Mouse (Mus musculus) left cerebral cortex, adult 2 months (tissue): ENCODE data around the gene Bcl2. TPM values are rescaled to one million over a fixed set of nuclear protein-coding genes. Genes with fewer than 3 reads are reported as not detected.

Source experiments
- DNase-seq, 2 experiments: peaks; one replicate each; pipeline ENCODE4 v3.0.0; 2021 to 2022; ENCODE audit warnings: low spot score in 2 of 2, mixed read lengths in 1 of 2; ENCODE audit errors: extremely low spot score in 1 of 2
- H3K27ac ChIP-seq: fragments of 200-600 bp; 2 replicates; pipeline ENCODE4 v1.8.1; 2022
- H3K4me3 ChIP-seq: fragments of 200-600 bp; 2 replicates; pipeline ENCODE4 v1.8.1; 2022
- CTCF ChIP-seq: fragments of 200-600 bp; IDR thresholded peaks from 2 replicates; pipeline ENCODE4 v1.8.1; 2022; ENCODE audit warnings: antibody characterized with exemption, mild to moderate bottlenecking, moderate library complexity
- intact Hi-C: fragments of 180-260 bp; cut with DNase I; formaldehyde crosslinking; loops from one replicate; pipeline ENCODE4 v1.15.1; 2025
- microRNA-seq, 2 experiments: library from miRNA; unstranded; fragments of <30 nt; microRNA quantifications; one replicate each; pipeline ENCODE4 v1.2.0; 2021
- total RNA-seq, 2 experiments: library from RNA; stranded (reverse); gene quantifications; 2 replicates each; pipeline ENCODE4 v1.2.3; 2021

Gene Bcl2
- total RNA-seq, 2 experiments from 2014 or later: 14.5 to 17.5 TPM

DNA sequence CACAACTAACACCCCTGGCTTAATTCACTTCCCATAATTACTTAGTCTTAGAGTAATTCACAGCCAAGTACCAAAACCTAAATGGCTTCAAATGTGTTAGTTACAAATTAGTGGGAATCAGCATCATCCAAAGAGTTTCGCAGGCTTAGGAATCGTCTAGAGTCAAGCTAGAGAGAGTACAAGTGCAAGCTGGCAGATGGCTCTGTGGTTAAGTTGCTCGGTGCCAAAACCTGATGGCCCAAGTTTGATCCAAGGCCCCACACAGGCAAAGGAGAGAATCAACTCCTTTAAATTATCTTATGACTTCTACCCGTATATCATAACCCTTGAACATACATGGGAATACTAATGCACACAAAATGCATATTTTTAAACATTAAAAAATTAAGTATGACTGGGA is 210.7 kb downstream of the Bcl2 start:
- intact Hi-C loops: no loop called here
- Histone ChIP-seq H3K27ac (no peak overlapping the region), H3K4me3 (no peak overlapping the region)
- DNase-seq: no peak
- no peak for TF ChIP-seq CTCF

DNA sequence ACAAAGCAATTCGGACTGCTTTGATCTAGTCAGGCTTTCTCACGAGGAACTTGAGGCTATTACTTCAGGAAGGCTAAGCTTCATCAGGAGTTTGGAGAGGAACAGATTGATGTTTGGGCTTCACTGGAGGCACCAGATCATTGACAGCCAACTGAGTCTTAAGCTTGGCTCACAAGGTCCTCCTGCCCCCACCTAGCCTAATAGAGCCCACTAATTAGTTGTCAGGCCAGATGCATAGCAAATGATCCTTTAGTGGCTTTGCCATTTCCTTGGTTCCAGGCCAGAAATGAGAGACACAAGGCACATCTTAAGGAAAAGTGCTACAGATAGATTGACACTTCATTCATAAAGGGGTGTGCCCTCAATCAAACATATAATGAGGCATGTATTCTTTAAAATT is 216.1 kb downstream of the Bcl2 start:
- H3K27ac ChIP-seq: no peak overlapping the region
- H3K4me3 ChIP-seq: no peak overlapping the region
- TF ChIP-seq CTCF: no peak
- intact Hi-C loops: loop anchor here (5.0 kb wide), 1 partner anchor 46 kb away; no protein-coding TSS in a partner anchor
- no peak for DNase-seq

Small RNAs within 50 kb of the gene (microRNA-seq; reads per million reads assigned to microRNA genes)
- gene Mir3473f: 0 reads per million in 2 experiments

Other genes starting within 250 kb of the Bcl2 start
- gene Kdsr, start 45.5 kb upstream of the Bcl2 start, total RNA-seq: 10 to 100 TPM; 26.4 to 28.3 TPM
- gene Vps4b, start 82.5 kb upstream of the Bcl2 start, total RNA-seq: 10 to 100 TPM; 57.2 to 59.3 TPM
- gene Serpinb5, start 146.9 kb upstream of the Bcl2 start, total RNA-seq: not detected
- not detected for gene Serpinb12, start 220.2 kb upstream of the Bcl2 start, total RNA-seq